Mouse (Mus musculus): Measurements from ENCODE around the gene Gpr62.

Gene Gpr62

GRCm38 (mm10) chr9:106421033-106421864 is 44.5 kb downstream of the Gpr62 start:
- DNase-seq (ENCODE audit: low spot score in 2 of 2), result no peak

- no peak for DNase-seq (ENCODE audit: low spot score in 2 of 2)
Observed at GRCm38 (mm10) chr9:106420608-106421007, 45.1 kb downstream of the Gpr62 start.

GRCm38 (mm10) chr9:106417841-106418625 is 47.7 kb downstream of the Gpr62 start:
- peak; percentile 97 to 98 for DNase-seq (ENCODE audit: low spot score in 2 of 2)

GRCm38 (mm10) chr9:106416826-106417225 is 48.9 kb downstream of the Gpr62 start:
- DNase-seq (ENCODE audit: low spot score in 2 of 2), result no peak
